ENCODE assay signal across 8 mouse cellular contexts in the genomic region with DNA sequence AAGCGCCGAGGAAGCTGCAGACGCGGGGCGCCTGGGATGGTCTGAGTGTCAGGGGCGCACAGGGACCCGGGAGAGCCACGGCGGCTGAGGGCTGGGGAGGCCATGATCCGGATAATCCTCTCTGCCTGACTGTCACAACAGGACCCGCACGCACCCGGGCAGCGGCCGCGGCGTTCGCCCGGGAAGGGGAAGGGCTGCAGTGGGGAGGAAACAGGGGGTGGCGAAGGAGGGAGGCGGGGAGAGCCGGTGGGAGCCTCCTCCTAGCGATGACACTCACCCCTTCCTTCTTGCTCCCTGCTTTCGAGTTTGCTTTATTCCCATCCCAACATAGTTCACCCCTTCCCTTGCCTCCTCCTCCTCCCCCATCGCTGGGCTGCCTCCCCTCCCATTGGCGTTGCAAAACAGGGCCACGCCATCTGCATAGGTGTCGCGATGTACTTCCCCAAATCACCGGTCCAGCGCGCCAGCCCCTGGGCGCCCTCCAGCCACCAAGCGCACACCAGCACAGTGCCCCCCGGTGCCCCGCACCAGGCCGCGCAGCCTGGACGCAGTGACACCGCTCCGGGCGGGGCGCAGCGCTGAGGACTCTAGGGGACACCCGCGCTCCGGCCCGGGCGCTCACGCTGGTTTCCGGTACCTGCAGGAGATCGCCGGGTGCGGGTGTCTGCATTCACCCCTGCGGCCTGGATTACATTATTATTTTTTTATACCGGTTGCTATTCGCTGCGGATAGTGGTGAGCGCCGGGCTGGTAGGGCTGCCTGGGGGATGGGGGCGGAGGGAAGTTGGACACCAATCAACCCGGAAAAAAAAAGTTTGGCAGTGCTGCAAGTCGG. TPM values are rescaled to one million over a fixed set of nuclear protein-coding genes. Genes with fewer than 3 reads are reported as not detected.
DNase-seq lines count a peak whose midpoint lies in the region; ATAC-seq and TF ChIP-seq lines count a peak whose summit lies in the region.

No protein-coding gene starts in this region.

- DNase-seq in Muller cell, postnatal 12 days (ENCODE audit: inconsistent ontology term), result peak; percentile 72
- DNase-seq in cerebellum, postnatal 10 days, result peak; percentile 80 to 84
- peak; percentile 85 for DNase-seq in gastrocnemius, adult 2 months
- DNase-seq in left cerebral cortex, postnatal 14 days (ENCODE audit: low spot score in 2 of 2), result peak; percentile 51 to 67
- peak; percentile 47 to 67 for DNase-seq in right cerebral cortex, adult 2 months (ENCODE audit: low spot score in 2 of 2)
- DNase-seq in urinary bladder, postnatal 10 days (ENCODE audit: low spot score), result peak; percentile 28

- H3K36me3 ChIP-seq in hindbrain, embryonic 16.5 days (ENCODE audit: control insufficient read depth, insufficient read depth, low read length), result no peaks in the 10 kb centered on the region

- WGBS in hindbrain, embryonic 16.5 days, result under 1% methylated on average over 62 of the region's 63 CpGs

- H3K27me3 ChIP-seq in hindbrain, embryonic 16.5 days (replicated peaks; ENCODE audit: control insufficient read depth, insufficient read depth, low read length), result 0 out of 2 replicates have a peak, but pooled peaks cover 4% of the 10 kb centered on the region

- no peaks in the 10 kb centered on the region for H3K9me3 ChIP-seq in hindbrain, embryonic 16.5 days (ENCODE audit: control insufficient read depth, low read length)

- peak overlapping the region; percentile 98 for H3K4me2 ChIP-seq in hindbrain, embryonic 16.5 days (ENCODE audit: low read length)

- peak overlapping the region; percentile 97 for H3K27ac ChIP-seq in gastrocnemius, adult 2 months
- H3K27ac ChIP-seq in hindbrain, embryonic 16.5 days (ENCODE audit: low read depth, low read length), result peak overlapping the region; percentile 94

- ATAC-seq in hindbrain, embryonic 16.5 days, result peak; percentile 34
- ATAC-seq in megakaryocyte progenitor cell, adult 5-6 weeks (replicated peaks; ENCODE audit: poor library complexity), result peak; percentile 49

- peaks cover 10% of the 10 kb centered on the region for H3K4me1 ChIP-seq in hindbrain, embryonic 16.5 days (ENCODE audit: control insufficient read depth, insufficient read depth, low read depth, low read length)

- peak overlapping the region; percentile 90 for H3K4me3 ChIP-seq in gastrocnemius, adult 2 months
- peak overlapping the region; percentile 75 for H3K4me3 ChIP-seq in hindbrain, embryonic 16.5 days (ENCODE audit: low read length)

- TF ChIP-seq CTCF in gastrocnemius, adult 2 months (IDR thresholded peaks at IDR 0.05), result peak; percentile 50

- peak overlapping the region; percentile 82 for H3K9ac ChIP-seq in hindbrain, embryonic 16.5 days (ENCODE audit: low read depth, low read length)

- intact Hi-C loops in gastrocnemius, adult 2 months (cut with DNase I), result loop anchor here (10.0 kb wide), 1 partner anchor 108 kb away; no protein-coding TSS in a partner anchor
- intact Hi-C loops in left cerebral cortex, postnatal 14 days (cut with DNase I), result loop anchor here (5.0 to 10.0 kb wide), 2 partner anchors 142 to 224 kb away; no protein-coding TSS in a partner anchor

RNA-seq across cellular contexts. Expression of a gene that starts 1.7 kb away (rescaled TPM):
- 10 to 100 TPM; 42.9 to 59.8 TPM for total RNA-seq in gastrocnemius, adult 2 months (2021)
- polyA plus RNA-seq in hindbrain, embryonic 16.5 days (2015; fragmentation: Nextera tagmentation; extraction: Ambion mirVana), result 95.2 and 114 TPM in 2 replicates
- 100 to 1,000 TPM; 211 to 240 TPM for total RNA-seq in left cerebral cortex, postnatal 14 days (2021)
- 68.9 and 76.5 TPM in 2 replicates for total RNA-seq in megakaryocyte progenitor cell, adult 5-6 weeks (2015)
- total RNA-seq in megakaryocyte progenitor cell, adult 5-6 weeks (2017), result 50.3 and 60.7 TPM in 2 replicates

Comparison
In these comparisons a context has a peak if more than half of its experiments do, and no peak if none do; other contexts are left out.
1. Peak in every context shown above with its lines: DNase-seq, ATAC-seq, H3K4me3 ChIP-seq and H3K27ac ChIP-seq.
2. DNase-seq: peak in every context shown above with its lines; median percentile 85 in gastrocnemius, adult 2 months; 82 in cerebellum, postnatal 10 days; 72 in Muller cell, postnatal 12 days; 59 in left cerebral cortex, postnatal 14 days; 57 in right cerebral cortex, adult 2 months; 28 in urinary bladder, postnatal 10 days.